Mouse (Mus musculus): ENCODE measurements around the gene Fam3c.

GRCm38 (mm10) chr6:22343292-22343691 lies 12.8 kb downstream of the Fam3c start:
- TF ChIP-seq CTCF (IDR thresholded peaks at IDR 0.05; ENCODE audit: low read depth): no peak
- TF ChIP-seq EP300 (IDR thresholded peaks at IDR 0.05; ENCODE audit: low read depth): no peak
